ENCODE assay signal across 24 mouse cellular contexts in the genomic region with DNA sequence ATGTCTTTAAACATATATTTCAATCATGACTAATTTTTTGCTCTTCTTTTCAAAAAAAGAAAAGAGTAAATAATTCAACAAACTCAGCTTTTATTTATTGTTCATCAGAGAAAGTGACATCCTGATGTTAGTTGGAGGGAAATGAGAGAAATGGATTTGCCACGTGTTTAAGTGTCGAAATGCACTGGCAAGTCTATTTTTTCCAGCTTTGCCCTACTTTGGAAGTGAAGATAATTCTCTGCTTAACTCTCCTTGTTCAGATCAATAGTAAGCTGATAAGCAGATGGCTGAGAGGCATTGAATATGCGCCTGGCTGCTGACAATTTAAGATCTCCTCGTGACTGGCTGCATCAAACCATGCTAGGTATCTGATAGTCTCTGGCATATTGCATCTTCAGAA.
"Had no signal": no experiment of that assay in that cellular context is flagged by ENCODE, and none has a peak within 500 bp of the region (broad histone marks: within the 10 kb centered on the region; RNA-seq: fewer than 3 reads in every experiment).

No protein-coding gene starts in this region.

- H3K4me3 ChIP-seq: gastrocnemius, adult 2 months; heart, embryonic 10.5 days; heart, embryonic 12.5 days; hindbrain, embryonic 10.5 days; hindbrain, embryonic 12.5 days; intestine, embryonic 15.5 days; layer of hippocampus, adult 2 months; left cerebral cortex, adult 2 months; limb, embryonic 13.5 days; limb, embryonic 15.5 days; liver, embryonic 12.5 days had no signal

- H3K27me3 ChIP-seq: heart, embryonic 12.5 days; hindbrain, embryonic 12.5 days; intestine, embryonic 15.5 days; limb, embryonic 13.5 days; limb, embryonic 15.5 days; liver, embryonic 12.5 days had no signal

- H3K9ac ChIP-seq: heart, embryonic 12.5 days; hindbrain, embryonic 12.5 days; hindbrain, embryonic 14.5 days; intestine, embryonic 15.5 days; limb, embryonic 13.5 days; limb, embryonic 15.5 days; liver, embryonic 12.5 days; liver, embryonic 14.5 days had no signal

- DNase-seq: gastrocnemius, adult 2 months; gastrocnemius, postnatal 10 days; gastrocnemius, postnatal 25 days; heart, adult 18-20 months; heart, postnatal 10 days; heart, postnatal 4 days; kidney, adult 18-20 months; kidney, adult 8-10 months; kidney, postnatal 10 days; kidney, postnatal 25 days; kidney, postnatal 4 days; left cerebral cortex, postnatal 4 days had no signal

- H3K27ac ChIP-seq: gastrocnemius, adult 2 months; heart, embryonic 10.5 days; hindbrain, embryonic 10.5 days; hindbrain, embryonic 12.5 days; hindbrain, embryonic 14.5 days; intestine, embryonic 15.5 days; layer of hippocampus, adult 2 months; left cerebral cortex, adult 2 months; limb, embryonic 13.5 days; limb, embryonic 15.5 days; liver, embryonic 12.5 days; liver, embryonic 14.5 days had no signal

- H3K4me1 ChIP-seq: heart, embryonic 10.5 days; heart, embryonic 12.5 days; hindbrain, embryonic 10.5 days; hindbrain, embryonic 12.5 days; intestine, embryonic 15.5 days; limb, embryonic 13.5 days; limb, embryonic 15.5 days; liver, embryonic 12.5 days had no signal

- H3K36me3 ChIP-seq: heart, embryonic 10.5 days; heart, embryonic 12.5 days; hindbrain, embryonic 10.5 days; hindbrain, embryonic 12.5 days; intestine, embryonic 15.5 days; limb, embryonic 13.5 days; limb, embryonic 15.5 days; liver, embryonic 12.5 days had no signal
